8 mouse cellular contexts compared by ENCODE assay signal in the genomic region with DNA sequence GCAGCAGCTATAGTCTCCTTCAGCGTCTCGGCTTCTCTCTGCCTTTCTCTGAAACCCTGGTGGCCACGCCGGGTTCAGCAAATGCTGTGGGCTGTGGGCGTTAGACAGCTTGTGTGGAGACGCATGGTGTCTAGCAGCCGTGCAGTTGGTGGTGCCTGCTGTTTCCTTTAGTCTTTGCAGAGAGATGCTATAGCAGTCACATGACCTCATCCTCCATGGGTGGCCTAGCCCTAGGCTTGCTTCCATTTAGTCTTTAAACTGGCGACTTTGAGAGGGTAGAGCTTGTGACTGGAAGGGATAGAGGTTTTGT. TPM values are rescaled to one million over a fixed set of nuclear protein-coding genes. Genes with fewer than 3 reads are reported as not detected.
A peak's percentile ranks its signal among the peaks of the same experiment; 100 is the strongest.
DNase-seq lines count a peak whose midpoint lies in the region.
"Had no signal": no experiment of that assay in that cellular context is flagged by ENCODE, and none has a peak within 500 bp of the region (broad histone marks: within the 10 kb centered on the region; RNA-seq: fewer than 3 reads in every experiment).

No protein-coding gene starts in this region.

- peak; percentile 14 for DNase-seq in thymus, postnatal 14 days
- no peak for DNase-seq in thymus, adult 18-20 months
- DNase-seq in brain, adult 2 months (ENCODE audit: low read depth, low spot score) = peak; percentile 75
- peak; percentile 35 to 61 for DNase-seq in layer of hippocampus, postnatal 36 days
- DNase-seq in right cerebral cortex, postnatal 4 days = peak; percentile 21
- DNase-seq in embryo, embryonic 10.5 days (ENCODE audit: low spot score) = no peak
- no peak for DNase-seq in ovary, postnatal 10 days (ENCODE audit: low spot score)
- DNase-seq: liver, postnatal 0 days had no signal

RNA-seq across cellular contexts. Expression of gene Plg, which starts 14.0 kb away (rescaled TPM):
- total RNA-seq in layer of hippocampus, postnatal 36 days (2021) = not detected

RNA-seq across cellular contexts. Expression of gene Map3k4, which starts 45.8 kb away (rescaled TPM):
- 10 to 100 TPM; 63.5 to 78.5 TPM for total RNA-seq in layer of hippocampus, postnatal 36 days (2021)

Comparison
In these comparisons a context has a peak if more than half of its experiments do, and no peak if none do; other contexts are left out.
1. DNase-seq: peak in thymus, postnatal 14 days (single experiment), brain, adult 2 months (single experiment), layer of hippocampus, postnatal 36 days (2 of 2) and right cerebral cortex, postnatal 4 days (single experiment); none in thymus, adult 18-20 months (0 of 2), embryo, embryonic 10.5 days (single experiment) and ovary, postnatal 10 days (single experiment).